Mouse (Mus musculus) T-helper 2 cell (primary cell): ENCODE results near the gene Igfbp4.

Experiments used
- in situ Hi-C: fragments of 300-600 bp; cut with MboI, MseI; formaldehyde crosslinking; loops from one replicate; pipeline ENCODE4 v1.15.1; 2025; ENCODE audit warnings: high pct_unique_total_duplicates

The Igfbp4 gene

GRCm38 (mm10) chr11:99041051-99041729, at the start of gene Igfbp4:
TSS of gene Igfbp4 (plus strand) at chr11:99041244.
- in situ Hi-C loops: loop anchor here (5.0 kb wide), 1 partner anchor 81 kb away; no protein-coding TSS in a partner anchor

DNA sequence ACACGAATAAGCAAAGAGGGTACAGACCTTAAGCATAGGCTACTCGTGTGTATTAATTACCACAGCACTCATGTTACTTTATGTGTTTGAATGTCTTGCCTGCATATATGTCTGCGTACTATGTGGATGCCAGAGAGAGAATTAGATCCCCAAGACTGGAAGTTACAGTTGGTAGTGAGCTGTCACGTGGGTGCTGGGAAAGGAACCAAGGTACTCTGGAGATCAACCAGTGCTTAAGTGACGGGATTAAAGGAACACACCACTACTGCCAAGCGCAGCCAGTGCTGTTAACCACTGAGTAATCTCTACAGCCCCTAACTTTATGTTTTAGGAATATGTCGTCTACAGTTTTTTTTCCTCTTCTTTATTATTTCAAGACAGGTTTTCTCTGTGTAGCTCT, 45.1 kb upstream of the Igfbp4 start:
- in situ Hi-C loops: no loop called here

DNA sequence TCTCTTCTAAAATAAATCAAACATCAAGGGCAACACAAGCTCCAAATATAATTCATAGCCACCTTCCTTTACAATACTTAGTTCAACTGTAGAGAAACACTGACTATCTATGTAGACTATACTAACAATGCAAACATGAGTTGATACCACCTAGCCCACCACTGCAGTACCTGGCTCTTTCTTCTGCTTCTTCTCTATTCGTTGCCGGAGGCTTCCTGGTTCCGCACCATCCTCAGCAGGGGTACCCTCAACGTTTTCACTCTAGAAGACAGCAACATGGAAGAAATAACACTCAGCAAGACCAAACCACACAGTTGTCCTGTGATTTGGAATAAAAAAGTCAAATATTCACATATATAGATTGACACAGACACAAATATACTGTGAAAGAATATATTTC, 43.4 kb upstream of the Igfbp4 start:
- in situ Hi-C loops: no loop called here

GRCm38 (mm10) chr11:98998776-98999175, 42.3 kb upstream of the Igfbp4 start:
- in situ Hi-C loops: no loop called here

DNA sequence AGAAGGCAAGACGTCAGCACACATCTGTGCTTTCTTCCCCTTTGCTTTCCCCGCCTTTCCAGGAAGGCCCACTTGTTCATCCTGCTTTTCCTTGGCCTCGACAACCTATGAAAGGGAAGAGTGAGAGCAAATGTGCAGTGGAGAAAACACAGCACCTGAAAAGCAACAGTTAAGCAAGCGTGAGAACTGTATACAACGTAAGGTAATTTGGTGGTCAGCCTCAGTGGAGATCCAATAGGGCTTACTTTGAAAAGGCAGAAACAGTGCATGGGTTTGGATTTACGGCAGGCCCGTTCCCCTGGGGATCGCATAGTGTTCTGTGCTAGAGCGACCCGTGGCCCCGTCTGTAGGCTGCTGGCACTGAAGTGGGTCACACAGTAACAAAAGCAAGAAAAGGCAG, 41.8 kb upstream of the Igfbp4 start:
- in situ Hi-C loops: no loop called here

- in situ Hi-C loops: loop anchor here (5.0 to 25.0 kb wide), 5 partner anchors 182 to 1881 kb away; partner anchors contain the start of gene Fbxl20
Observed at GRCm38 (mm10) chr11:99006788-99007187, 34.3 kb upstream of the Igfbp4 start.

- in situ Hi-C loops: loop anchor here (25.0 kb wide), 2 partner anchors 848 to 1877 kb away; partner anchors contain the start of gene Fbxl20
Observed at GRCm38 (mm10) chr11:99010124-99010523, 30.9 kb upstream of the Igfbp4 start.

DNA sequence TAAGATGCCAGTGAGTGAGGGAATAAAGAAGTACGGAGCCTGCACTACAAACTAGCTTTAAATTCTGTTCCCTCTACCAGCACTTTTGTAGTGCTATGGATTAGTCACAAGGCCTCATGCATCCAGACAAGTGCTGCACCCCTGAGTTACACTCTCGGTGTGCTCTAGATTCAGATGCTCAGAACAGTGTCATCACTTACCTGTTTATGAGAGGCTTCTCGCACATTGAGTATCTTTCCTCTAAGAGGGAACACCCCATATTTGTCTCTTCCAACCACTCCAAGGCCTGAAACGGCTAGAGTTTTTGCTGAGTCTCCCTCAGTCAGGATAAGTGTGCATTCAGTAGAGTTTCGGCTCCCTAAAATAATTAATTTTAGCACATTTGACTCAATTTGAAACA, 30.3 kb upstream of the Igfbp4 start:
- in situ Hi-C loops: loop anchor here (25.0 kb wide), 2 partner anchors 848 to 1877 kb away; partner anchors contain the start of gene Fbxl20

GRCm38 (mm10) chr11:99013856-99014255, 27.2 kb upstream of the Igfbp4 start:
- in situ Hi-C loops: loop anchor here (25.0 kb wide), 2 partner anchors 852 to 1873 kb away; partner anchors contain the start of gene Fbxl20

- in situ Hi-C loops: loop anchor here (25.0 kb wide), 2 partner anchors 858 to 1867 kb away; partner anchors contain the start of gene Fbxl20
Observed at GRCm38 (mm10) chr11:99019844-99020243, 21.2 kb upstream of the Igfbp4 start.

GRCm38 (mm10) chr11:99022384-99022933, 18.6 kb upstream of the Igfbp4 start:
- in situ Hi-C loops: loop anchor here (25.0 kb wide), 2 partner anchors 860 to 1865 kb away; partner anchors contain the start of gene Fbxl20

DNA sequence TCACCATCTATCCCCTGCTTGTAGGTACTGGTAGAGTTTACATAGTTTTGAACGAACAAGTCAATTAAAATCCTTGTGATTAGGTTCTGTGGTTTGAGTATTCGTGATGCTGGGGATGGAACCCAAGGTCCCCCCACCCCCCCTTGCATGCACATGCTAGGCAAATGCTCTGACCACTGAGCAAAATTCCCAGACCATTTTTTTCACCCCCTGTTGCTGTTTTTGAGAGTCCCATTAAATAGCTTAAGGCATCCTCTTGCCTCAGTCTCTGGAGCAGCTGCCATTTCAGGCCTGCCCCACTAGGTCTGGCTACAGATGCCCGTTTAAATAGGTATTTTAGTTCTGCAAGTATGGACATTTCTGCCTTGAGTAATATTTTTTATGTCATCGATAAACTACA, 17.9 kb upstream of the Igfbp4 start:
- in situ Hi-C loops: loop anchor here (25.0 kb wide), 2 partner anchors 861 to 1864 kb away; partner anchors contain the start of gene Fbxl20

DNA sequence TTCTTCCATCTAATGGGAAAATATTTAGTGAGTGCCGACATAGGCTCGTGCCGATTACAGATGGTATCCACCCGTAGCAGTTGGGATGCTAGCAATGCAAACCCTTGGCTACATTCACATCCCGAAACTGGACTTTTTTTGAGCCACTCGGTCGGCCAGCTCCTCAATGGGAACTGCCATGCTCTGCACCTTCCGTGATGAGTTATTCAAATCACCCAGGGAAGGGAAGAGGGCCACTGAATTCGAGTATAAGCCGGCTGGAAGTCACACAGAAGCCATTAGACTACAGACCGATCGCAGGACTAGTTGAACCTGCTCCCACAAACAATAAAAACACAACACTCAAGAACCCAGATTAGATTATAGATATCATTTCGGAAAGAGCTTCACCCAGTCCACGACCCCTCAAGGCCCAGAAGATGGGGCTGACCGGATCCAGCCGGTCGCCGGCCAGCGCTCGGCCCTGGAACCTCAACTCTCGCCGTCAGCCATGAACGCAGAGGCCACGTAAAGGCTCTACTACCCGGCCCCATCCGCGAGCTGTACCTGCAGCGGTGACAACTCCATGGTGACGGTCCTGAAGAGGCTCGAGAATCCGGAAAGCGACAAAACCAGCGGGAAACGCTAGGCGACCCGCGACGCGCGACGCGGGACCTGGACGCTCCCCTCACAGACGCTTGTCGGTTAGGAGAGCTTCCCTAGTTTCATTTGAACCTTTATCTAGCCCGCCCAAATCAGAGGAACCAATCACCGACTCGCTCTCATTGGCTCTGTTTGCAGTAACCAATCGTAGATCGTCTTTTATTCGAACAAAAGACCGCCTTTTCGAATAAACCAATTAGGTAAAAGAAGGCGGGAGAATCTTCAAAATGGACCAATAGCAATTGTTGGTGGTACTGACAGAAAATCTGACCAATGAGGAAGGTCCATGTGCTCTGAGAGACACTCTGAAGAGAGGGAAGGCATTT, 17.3 kb upstream of the Igfbp4 start, which contains the start of gene Top2a:
Top2a (minus strand) TSS at position 690 of the 968 bp plus-strand sequence.
- in situ Hi-C loops: loop anchor here (25.0 kb wide), 2 partner anchors 861 to 1864 kb away; partner anchors contain the start of gene Fbxl20

DNA sequence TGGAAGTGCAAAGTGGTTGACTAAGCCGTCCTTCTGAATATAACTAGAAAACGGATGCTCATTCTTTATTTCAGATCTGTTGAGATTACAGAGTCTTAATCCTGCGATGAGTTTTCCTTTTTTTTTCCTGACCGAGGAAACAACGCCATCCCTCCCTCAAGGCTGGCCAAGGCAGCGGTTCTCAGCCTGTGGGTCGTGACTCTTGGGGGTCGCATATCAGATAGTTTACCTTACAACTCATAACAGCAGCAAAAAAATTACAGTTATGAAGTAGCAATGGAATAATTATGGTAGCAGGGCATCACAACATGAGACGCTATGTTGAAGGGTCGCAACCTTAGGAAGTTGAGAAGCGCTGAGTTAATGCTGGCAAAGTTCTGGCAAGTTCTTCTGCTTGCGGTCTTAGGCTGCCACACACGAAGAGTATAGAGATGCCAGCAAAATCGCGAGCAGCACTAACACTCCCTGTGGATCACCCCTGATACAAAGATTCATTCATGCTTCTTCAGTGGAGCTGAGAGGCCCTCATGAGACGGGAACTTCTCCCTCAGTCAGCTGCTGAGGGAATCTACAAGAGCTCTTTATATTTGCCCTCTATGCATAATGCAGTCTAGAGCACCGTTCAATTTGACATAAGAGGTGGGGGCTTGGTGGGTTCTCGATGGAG, 16.4 kb upstream of the Igfbp4 start:
- in situ Hi-C loops: loop anchor here (25.0 kb wide), 2 partner anchors 862 to 1863 kb away; partner anchors contain the start of gene Fbxl20

DNA sequence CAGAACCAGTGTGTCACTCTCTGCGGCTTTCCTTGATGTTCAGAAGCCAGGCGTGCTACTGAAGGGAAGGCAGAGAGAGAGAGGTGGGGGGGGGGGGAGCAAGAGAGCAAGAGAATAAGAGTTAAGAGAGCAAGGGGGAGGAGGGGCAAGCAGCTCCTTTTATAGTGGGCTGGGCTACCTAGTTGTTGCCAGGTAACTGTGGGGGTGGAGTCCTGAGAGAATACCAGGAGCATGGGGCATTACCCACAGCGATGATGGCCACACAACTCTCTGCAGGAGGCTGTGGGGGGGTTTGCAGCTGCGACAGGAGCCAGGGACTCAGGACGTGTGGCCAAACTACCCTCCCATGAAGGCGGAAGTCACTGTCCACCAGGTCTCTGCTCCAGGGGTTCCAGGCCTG, 15.2 kb upstream of the Igfbp4 start:
- in situ Hi-C loops: no loop called here

GRCm38 (mm10) chr11:99026899-99027440, 14.1 kb upstream of the Igfbp4 start:
- in situ Hi-C loops: no loop called here

GRCm38 (mm10) chr11:99035350-99035749, 5.7 kb upstream of the Igfbp4 start:
- in situ Hi-C loops: no loop called here

DNA sequence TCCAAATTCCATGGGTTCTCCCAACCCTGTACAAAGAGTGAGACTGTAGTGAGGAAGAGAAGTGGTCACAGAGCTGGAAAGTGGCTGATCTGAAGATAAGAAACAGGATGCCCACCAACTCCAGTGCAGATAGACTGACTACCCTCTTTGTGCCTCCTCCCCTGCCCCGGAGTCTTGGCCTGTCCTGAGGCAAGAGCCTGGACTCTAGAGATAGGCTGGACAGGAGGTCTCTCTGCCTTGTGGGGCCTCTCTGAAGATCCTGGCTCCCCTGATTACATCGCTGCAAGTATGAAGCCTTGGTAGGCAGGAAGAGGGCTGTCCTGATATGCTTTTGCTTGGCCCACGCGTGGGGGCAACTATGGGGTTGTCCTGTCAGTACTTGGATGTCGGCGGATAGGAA, 4.8 kb upstream of the Igfbp4 start:
- in situ Hi-C loops: no loop called here

DNA sequence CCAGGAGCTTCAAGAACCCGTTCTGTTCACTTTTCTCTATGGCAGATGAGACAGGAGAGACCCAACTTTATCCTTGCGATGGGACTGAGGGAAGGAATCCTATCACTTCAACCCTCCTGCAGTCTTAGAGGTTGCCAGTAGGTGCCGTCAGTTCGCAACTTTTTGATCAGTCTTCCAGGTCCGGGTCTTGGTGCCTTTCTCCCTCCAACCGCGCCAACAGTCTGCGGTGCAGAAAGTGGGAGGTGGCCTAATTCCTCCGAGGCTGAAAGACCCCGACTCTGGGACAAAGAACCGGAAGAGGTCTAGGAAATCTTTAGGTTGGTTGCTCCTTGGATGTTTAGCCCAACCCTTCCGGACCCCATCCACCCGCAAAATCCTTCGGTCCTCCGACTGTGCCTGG, 1.3 kb upstream of the Igfbp4 start:
- in situ Hi-C loops: loop anchor here (5.0 kb wide), 1 partner anchor 83 kb away; no protein-coding TSS in a partner anchor

DNA sequence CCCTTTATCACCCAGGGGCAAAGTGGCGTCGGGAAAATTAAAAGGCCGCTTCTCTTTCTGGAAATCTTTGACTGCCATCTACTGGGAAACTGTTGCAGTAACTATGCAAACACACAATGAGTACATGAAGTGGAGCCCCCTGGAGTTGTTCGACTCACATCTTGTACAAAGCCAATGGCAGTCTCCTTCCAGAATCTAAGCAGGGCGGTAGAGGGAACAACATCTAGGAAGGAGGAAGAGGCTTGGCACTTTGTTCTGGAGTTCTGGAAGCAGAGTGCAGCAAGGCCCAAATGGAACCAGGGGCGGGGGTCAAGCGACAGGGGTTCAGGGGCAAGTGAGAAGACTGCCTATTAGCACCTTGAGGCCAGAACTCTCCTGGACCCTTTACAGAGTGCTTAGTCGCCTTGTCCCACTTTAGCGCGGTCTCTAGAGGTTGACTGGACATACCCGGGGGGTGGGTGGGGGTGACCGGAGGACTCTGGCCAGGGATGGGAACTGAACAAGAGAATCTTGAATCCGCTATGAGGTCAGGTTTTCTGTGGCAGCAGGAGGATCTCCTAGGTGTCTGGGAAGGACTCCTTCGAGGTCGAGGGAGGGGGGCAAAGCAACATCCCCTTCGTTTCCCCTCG, 584 bp upstream of the Igfbp4 start:
- in situ Hi-C loops: loop anchor here (5.0 kb wide), 1 partner anchor 82 kb away; no protein-coding TSS in a partner anchor
